Mouse (Mus musculus) thymus, postnatal 14 days (tissue): ENCODE data around the gene Slc22a29.
"Not testable (repeated sequence)": the region's sequence is repeated elsewhere in the genome, so short reads cannot be mapped to it uniquely, and the experiment has no call there.

Experiments
- DNase-seq: peaks from one replicate; pipeline ENCODE4 v3.0.0; 2021

Slc22a29 gene

GRCm38 (mm10) chr19:8218800-8219199 is at the start of gene Slc22a29:
Gene Slc22a29, minus strand, starts transcription at chr19:8218900.
- no peak for DNase-seq

- DNase-seq, result no peak
Measured at GRCm38 (mm10) chr19:8265324-8265723, 46.6 kb upstream of the Slc22a29 start.

GRCm38 (mm10) chr19:8252705-8253037 is 34.0 kb upstream of the Slc22a29 start:
- no peak for DNase-seq

GRCm38 (mm10) chr19:8251896-8252704 is 33.4 kb upstream of the Slc22a29 start:
- DNase-seq, result peak; percentile 8

GRCm38 (mm10) chr19:8228916-8229315 is 10.2 kb upstream of the Slc22a29 start:
- no peak for DNase-seq

- DNase-seq, result no peak
Measured at GRCm38 (mm10) chr19:8148787-8149523, 69.7 kb downstream of the Slc22a29 start.

- not testable (repeated sequence) for DNase-seq
Measured at GRCm38 (mm10) chr19:8142716-8143115, 76.0 kb downstream of the Slc22a29 start.

- not testable (repeated sequence) for DNase-seq
Measured at GRCm38 (mm10) chr19:8134127-8134841, 84.4 kb downstream of the Slc22a29 start.

GRCm38 (mm10) chr19:8131881-8132280 is 86.8 kb downstream of the Slc22a29 start, which contains the start of gene Slc22a28:
Gene Slc22a28, minus strand, starts transcription at chr19:8131982.
- not testable (repeated sequence) for DNase-seq
